Mouse (Mus musculus) kidney, adult 2 months (tissue): ENCODE data around the gene Tspan1. TPM values are rescaled to one million over a fixed set of nuclear protein-coding genes. Genes with fewer than 3 reads are reported as not detected.

Source experiments
- DNase-seq: peaks from one replicate; pipeline ENCODE4 v3.0.0; 2021
- H3K27ac ChIP-seq: fragments of 200-500 bp; 2 replicates; pipeline ENCODE4 v1.5.1; 2012; ENCODE audit warnings: low read depth, low read length, control low read depth, inconsistent platforms; ENCODE audit not compliant: insufficient read depth
- H3K27me3 ChIP-seq: fragments of 200-500 bp; replicated peaks from 2 replicates; pipeline ENCODE4 v1.6.1; 2012; ENCODE audit warnings: mild to moderate bottlenecking, moderate library complexity, low read length, inconsistent platforms; ENCODE audit not compliant: control insufficient read depth, insufficient read depth
- H3K36me3 ChIP-seq: fragments of 200-500 bp; 2 replicates; pipeline ENCODE4 v1.6.1; 2012; ENCODE audit warnings: mild to moderate bottlenecking, moderate library complexity, low read length, inconsistent platforms; ENCODE audit not compliant: control insufficient read depth, insufficient read depth
- H3K4me1 ChIP-seq: fragments of 200-500 bp; 2 replicates; pipeline ENCODE4 v1.6.1; 2011; ENCODE audit warnings: low read length; ENCODE audit not compliant: control insufficient read depth, insufficient read depth
- H3K4me3 ChIP-seq: fragments of 200-500 bp; 2 replicates; pipeline ENCODE4 v1.5.1; 2011; ENCODE audit warnings: mild to moderate bottlenecking, low read depth, low read length, control low read depth; ENCODE audit not compliant: insufficient read depth
- CTCF ChIP-seq: fragments of 200-500 bp; conservative IDR thresholded peaks from 2 replicates; pipeline ENCODE4 v1.5.1; 2011; ENCODE audit warnings: low read depth, mild to moderate bottlenecking, control low read depth, low read length, moderate library complexity, mixed read lengths; ENCODE audit not compliant: insufficient read depth, insufficient read length
- POLR2A ChIP-seq: fragments of 200-500 bp; IDR thresholded peaks from one replicate; pipeline ENCODE4 v1.6.1; 2011; ENCODE audit warnings: low read depth, low read length, control low read depth
- WGBS: fragments of 180-500 bp; shearing (Covaris S2); methylation state at CpG from one replicate; pipeline ENCODE4 v1.1.7; 2018; 5-methylcytosine and 5-hydroxymethylcytosine counted together
- polyA plus RNA-seq: library from polyadenylated mRNA; depleted of rRNA; stranded (reverse); fragments of >200 nt; gene quantifications from 2 replicates; pipeline ENCODE4 v1.2.3, GENCODE M21; 2012; rRNA removed

The Tspan1 gene
- polyA plus RNA-seq, 1 experiment = 44.0 TPM

DNA sequence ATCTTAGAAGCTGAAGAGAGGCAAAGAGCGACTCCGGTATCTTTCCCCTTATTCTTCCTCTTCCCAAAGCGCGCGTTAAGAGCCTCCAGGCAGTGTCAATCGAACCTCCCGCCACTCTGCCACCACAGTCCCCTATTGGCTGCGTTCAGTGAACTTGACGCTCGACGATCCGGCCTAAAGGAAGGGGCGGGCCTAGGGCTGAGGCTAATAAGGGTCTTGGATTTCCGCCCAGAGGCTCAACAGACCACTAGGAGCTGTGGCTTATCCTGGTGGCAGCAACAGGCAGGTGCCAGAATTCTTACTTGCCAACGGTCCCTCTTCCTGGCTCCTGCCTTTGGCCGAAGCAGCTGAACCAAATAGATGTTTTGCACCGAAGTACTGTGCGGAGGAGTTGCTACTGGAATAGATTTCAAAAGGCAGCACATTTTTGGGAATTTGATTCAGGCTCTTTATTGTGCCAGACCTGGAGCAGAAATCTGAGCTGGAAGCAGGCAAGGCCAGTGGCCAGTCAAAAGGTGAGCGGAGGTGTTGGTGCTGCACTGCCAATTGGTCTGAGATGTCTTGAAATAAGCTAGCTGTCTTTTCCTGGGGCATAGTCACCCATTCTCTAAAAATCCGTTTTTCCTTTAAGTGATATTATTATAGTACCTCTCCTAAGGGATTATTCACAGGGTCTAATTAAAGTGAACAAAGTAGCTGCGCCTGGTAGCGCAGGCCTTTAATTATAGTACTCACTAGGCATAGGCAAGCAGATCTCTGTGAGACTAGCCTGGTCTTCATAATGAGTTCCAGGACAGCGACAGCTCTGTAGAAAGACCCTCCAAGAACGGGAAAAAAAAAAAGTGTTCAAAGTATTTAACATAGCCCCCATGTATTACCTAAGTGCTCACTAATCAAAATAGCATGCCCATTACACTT lies 43.5 kb downstream of the Tspan1 start, which contains the start of the genes Rad54l and Pomgnt1:
TSS of gene Rad54l (minus strand) at position 89 of the 918 bp plus-strand sequence.
TSS of gene Pomgnt1 (plus strand) at position 239 of the 918 bp plus-strand sequence.
- Histone ChIP-seq H3K4me3 (peak within 1 kb of the TSS; percentile 74), H3K36me3 (no peaks in the 10 kb centered on the region), H3K27me3 (no peaks in the 10 kb centered on the region), H3K4me1 (no peaks in the 10 kb centered on the region), H3K27ac (0 out of 2 replicates have a peak within 1 kb of the TSS, but pooled peaks have one; percentile 6)
- 6% methylated on average over 24 of the region's 24 CpGs for WGBS
- peak; percentile 86 for DNase-seq
- TF ChIP-seq POLR2A (no peak), CTCF (no peak)

- WGBS = 5% methylated on average over 1 of the region's 1 CpGs
- Histone ChIP-seq H3K27me3 (no peaks in the 10 kb centered on the region), H3K36me3 (no peaks in the 10 kb centered on the region), H3K27ac (no peak overlapping the region), H3K4me1 (no peaks in the 10 kb centered on the region), H3K4me3 (no peak overlapping the region)
- TF ChIP-seq POLR2A (no peak), CTCF (no peak)
- DNase-seq = no peak
Observed at GRCm38 (mm10) chr4:116122762-116123161, 44.6 kb downstream of the Tspan1 start.

Other genes with a start within 250 kb of the Tspan1 start
- gene Dmbx1, start 227.7 kb downstream of the Tspan1 start, polyA plus RNA-seq = not detected in 2 replicates
- 34.7 and 38.6 TPM in 2 replicates for gene Faah, start 149.7 kb downstream of the Tspan1 start, polyA plus RNA-seq
- gene Nsun4, start 113.7 kb downstream of the Tspan1 start, polyA plus RNA-seq = 14.5 and 16.7 TPM in 2 replicates
- 355 and 608 TPM in 2 replicates for gene Uqcrh, start 92.5 kb downstream of the Tspan1 start, polyA plus RNA-seq
- 47.3 and 56.4 TPM in 2 replicates for gene Lrrc41, start 92.3 kb downstream of the Tspan1 start, polyA plus RNA-seq
- gene Rad54l, start 43.9 kb downstream of the Tspan1 start, polyA plus RNA-seq = 0.31 and 0.33 TPM in 2 replicates
- gene Pomgnt1, start 43.8 kb downstream of the Tspan1 start, polyA plus RNA-seq = 46.0 and 52.5 TPM in 2 replicates
- gene Lurap1, start 16.3 kb downstream of the Tspan1 start, polyA plus RNA-seq = 6.3 and 6.5 TPM in 2 replicates
- not detected in 2 replicates for gene 1700042G07Rik, start 5.8 kb upstream of the Tspan1 start, polyA plus RNA-seq
- not detected in 2 replicates for gene Gm49337, start 5.8 kb upstream of the Tspan1 start, polyA plus RNA-seq
- gene Pik3r3, start 54.0 kb upstream of the Tspan1 start, polyA plus RNA-seq = 14.6 and 20.8 TPM in 2 replicates